Mouse (Mus musculus) lung, postnatal 0 days (tissue): ENCODE measurements at regions not wholly inside any gene's neighbourhood (a gene's known extent, or its start where the extent isn't known, plus 50 kb on each side); places are given as distances from the start of the nearest gene placed in this dataset.

Experiments
- ATAC-seq: fragments of 200-750 bp; cut with Nextera tagmentation; 2 replicates; pipeline ENCODE4 v1.8.0; 2017; ENCODE audit warnings: moderate library complexity
- DNase-seq: peaks from one replicate; pipeline ENCODE4 v3.0.0-alpha.2; 2016; ENCODE audit warnings: low spot score
- H3K27ac ChIP-seq: fragments of 300-500 bp; sonication (generic); 2 replicates; pipeline ENCODE4 v1.5.1; 2014; ENCODE audit warnings: antibody characterized with exemption, mild to moderate bottlenecking, low read length, mixed read lengths
- H3K27me3 ChIP-seq: fragments of 300-500 bp; sonication (generic); replicated peaks from 2 replicates; pipeline ENCODE4 v1.6.1; 2014; ENCODE audit warnings: low read length, mixed read lengths; ENCODE audit not compliant: insufficient read depth
- H3K36me3 ChIP-seq: fragments of 300-500 bp; sonication (generic); 2 replicates; pipeline ENCODE4 v1.6.1; 2014; ENCODE audit warnings: low read length, mixed read lengths; ENCODE audit not compliant: insufficient read depth
- H3K4me1 ChIP-seq: fragments of 300-500 bp; sonication (generic); 2 replicates; pipeline ENCODE4 v1.6.1; 2014; ENCODE audit warnings: antibody characterized with exemption, low read depth, low read length, mixed read lengths; ENCODE audit not compliant: insufficient read depth
- H3K4me2 ChIP-seq: fragments of 300-500 bp; sonication (generic); replicated peaks from 2 replicates; pipeline ENCODE4 v1.6.1; 2014; ENCODE audit warnings: low read depth, mild to moderate bottlenecking, low read length, moderate library complexity, mixed read lengths
- H3K4me3 ChIP-seq: fragments of 300-500 bp; sonication (generic); 2 replicates; pipeline ENCODE4 v1.5.1; 2014; ENCODE audit warnings: low read depth, low read length
- H3K9ac ChIP-seq: fragments of 300-500 bp; sonication (generic); replicated peaks from 2 replicates; pipeline ENCODE4 v1.6.1; 2014; ENCODE audit warnings: low read depth, mild to moderate bottlenecking
- H3K9me3 ChIP-seq: fragments of 300-500 bp; sonication (generic); 2 replicates; pipeline ENCODE4 v1.6.1; 2016; ENCODE audit warnings: low read length, mixed read lengths
- CTCF ChIP-seq: IDR thresholded peaks from 2 replicates; pipeline ENCODE4 v1.5.1; 2016; ENCODE audit warnings: antibody characterized with exemption, mild to moderate bottlenecking
- EP300 ChIP-seq: IDR thresholded peaks from 2 replicates; pipeline ENCODE4 v1.6.1; 2016; ENCODE audit warnings: antibody characterized with exemption, mild to moderate bottlenecking, control low read depth
- WGBS: fragments of 180-500 bp; shearing (Covaris S2); extraction: QIAGEN DNeasy Blood & Tissue Kit; methylation state at CpG from one replicate; pipeline ENCODE4 v1.1.7; 2014; 5-methylcytosine and 5-hydroxymethylcytosine counted together

GRCm38 (mm10) chr5:33537017-33537416, 92.4 kb downstream of the Fam53a start:
- H3K4me3 ChIP-seq: no peak overlapping the region
- DNase-seq: no peak
- H3K27ac ChIP-seq: no peak overlapping the region
- no peak for ATAC-seq
- no peak overlapping the region for H3K4me2 ChIP-seq
- no peaks in the 10 kb centered on the region for H3K9me3 ChIP-seq
- H3K27me3 ChIP-seq: 0 out of 2 replicates have a peak, but pooled peaks cover 7% of the 10 kb centered on the region
- H3K9ac ChIP-seq: no peak overlapping the region
- no peak for TF ChIP-seq EP300
- H3K4me1 ChIP-seq: no peaks in the 10 kb centered on the region
- WGBS: 36% methylated on average over 4 of the region's 4 CpGs
- H3K36me3 ChIP-seq: no peaks in the 10 kb centered on the region

DNA sequence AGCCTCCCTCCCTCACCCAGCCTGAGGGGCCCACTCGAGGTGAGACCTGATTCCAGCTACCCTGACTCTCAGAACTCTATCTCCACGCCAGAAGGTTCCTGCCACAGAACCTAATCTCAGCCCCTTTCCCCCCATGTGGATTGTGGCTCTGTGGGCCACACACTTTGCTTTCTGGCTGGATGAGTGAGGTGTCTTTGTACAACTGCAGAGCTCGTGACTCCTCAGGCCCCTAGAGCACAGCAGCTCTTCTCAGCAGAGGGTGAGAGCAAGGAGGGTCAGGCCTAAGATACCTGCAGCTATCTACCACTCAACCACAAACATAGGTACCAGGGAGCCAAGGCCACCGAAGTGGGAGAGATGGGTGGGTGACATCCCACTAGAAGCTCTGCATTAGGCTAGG, 93.2 kb downstream of the Fam53a start:
- Histone ChIP-seq H3K9ac (no peak overlapping the region), H3K4me3 (no peak overlapping the region), H3K4me1 (no peaks in the 10 kb centered on the region), H3K27me3 (0 out of 2 replicates have a peak, but pooled peaks cover 7% of the 10 kb centered on the region), H3K9me3 (no peaks in the 10 kb centered on the region), H3K27ac (no peak overlapping the region), H3K36me3 (no peaks in the 10 kb centered on the region), H3K4me2 (no peak overlapping the region)
- no peak for ATAC-seq
- DNase-seq: no peak
- TF ChIP-seq EP300 (no peak), CTCF (no peak)
- 81% methylated on average over 4 of the region's 4 CpGs for WGBS

DNA sequence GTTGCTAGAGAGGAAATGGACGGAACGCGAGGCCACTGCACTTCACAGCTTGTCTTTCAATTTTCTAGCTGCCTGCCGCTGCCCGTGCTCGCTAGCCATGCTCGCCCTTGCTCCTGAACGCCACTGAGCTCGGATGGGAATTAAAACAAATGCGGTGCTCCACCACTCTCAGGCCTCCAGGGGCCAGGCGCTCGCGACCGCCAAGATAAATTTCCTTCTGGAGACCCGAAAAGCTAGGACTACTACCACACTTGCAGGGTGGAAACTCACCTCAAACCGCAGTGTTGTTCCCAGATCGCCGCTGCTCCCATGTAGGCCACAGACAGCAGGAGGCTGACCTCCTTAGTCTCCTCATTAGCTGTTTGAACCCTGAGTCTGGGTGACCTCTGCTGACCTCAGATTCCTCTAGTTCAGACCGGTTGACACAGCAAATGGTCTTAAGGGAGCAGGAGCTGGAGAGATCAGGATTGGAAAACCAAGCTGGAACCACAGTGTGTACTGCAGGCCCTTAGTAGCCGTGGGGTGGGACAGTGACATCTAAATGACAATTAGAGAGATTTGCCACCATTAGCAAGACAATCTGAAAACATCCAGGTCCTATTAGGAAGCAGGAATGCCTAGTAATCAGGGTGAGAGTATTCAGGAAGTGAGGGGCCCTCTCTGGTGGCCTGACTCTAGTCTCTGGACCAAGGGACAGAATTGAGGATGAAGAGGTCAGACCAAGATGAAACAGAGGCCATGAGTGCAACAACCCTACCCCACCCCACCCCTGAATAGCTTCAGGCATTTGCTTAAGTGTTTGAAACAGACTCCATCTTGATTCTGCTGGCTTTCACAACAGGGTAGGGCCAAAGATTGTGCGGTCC, 94.1 kb downstream of the Fam53a start:
- 14% methylated on average over 21 of the region's 21 CpGs for whole genome bisulfite sequencing
- Histone ChIP-seq H3K4me2 (no peak overlapping the region), H3K36me3 (no peaks in the 10 kb centered on the region), H3K27me3 (0 out of 2 replicates have a peak, but pooled peaks cover 7% of the 10 kb centered on the region), H3K4me3 (no peak overlapping the region), H3K4me1 (no peaks in the 10 kb centered on the region), H3K9me3 (no peaks in the 10 kb centered on the region), H3K27ac (no peak overlapping the region), H3K9ac (no peak overlapping the region)
- TF ChIP-seq EP300 (no peak), CTCF (no peak)
- ATAC-seq (no peak), DNase-seq (no peak)

GRCm38 (mm10) chr5:33534345-33534744, 95.1 kb downstream of the Fam53a start:
- Histone ChIP-seq H3K4me1 (no peaks in the 10 kb centered on the region), H3K9me3 (no peaks in the 10 kb centered on the region), H3K4me3 (no peak overlapping the region), H3K4me2 (no peak overlapping the region), H3K36me3 (no peaks in the 10 kb centered on the region), H3K27ac (no peak overlapping the region), H3K27me3 (0 out of 2 replicates have a peak, but pooled peaks cover 4% of the 10 kb centered on the region), H3K9ac (no peak overlapping the region)
- TF ChIP-seq EP300 (no peak), CTCF (no peak)
- no peak for DNase-seq
- 5% methylated on average over 13 of the region's 13 CpGs for WGBS
- no peak for ATAC-seq

DNA sequence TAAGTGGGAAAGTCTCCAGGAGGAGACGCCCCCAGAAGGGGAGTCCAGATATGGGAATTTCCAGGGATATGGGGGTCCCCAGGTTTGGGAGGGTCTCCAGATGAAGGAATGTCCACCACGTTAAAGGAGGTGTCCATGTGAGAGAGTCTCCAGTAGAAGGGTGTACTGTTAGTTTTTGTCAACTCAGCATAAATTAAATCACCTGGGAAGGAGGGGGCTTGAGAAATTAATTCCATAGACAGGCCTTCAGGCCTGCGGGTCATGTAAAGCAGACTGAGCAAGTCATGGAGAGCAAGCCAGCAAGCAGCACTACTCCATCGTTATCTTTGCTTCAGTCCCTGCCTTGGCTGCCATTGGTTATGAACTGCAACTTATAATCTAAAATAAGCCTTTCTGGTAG, 96.2 kb downstream of the Fam53a start:
- no peak overlapping the region for H3K4me2 ChIP-seq
- ATAC-seq: no peak
- WGBS: 91% methylated on average over 4 of the region's 4 CpGs
- no peaks in the 10 kb centered on the region for H3K36me3 ChIP-seq
- no peak overlapping the region for H3K4me3 ChIP-seq
- no peaks in the 10 kb centered on the region for H3K4me1 ChIP-seq
- no peak for TF ChIP-seq CTCF
- TF ChIP-seq EP300: no peak
- no peaks in the 10 kb centered on the region for H3K9me3 ChIP-seq
- no peak overlapping the region for H3K27ac ChIP-seq
- DNase-seq: no peak
- 0 out of 2 replicates have a peak, but pooled peaks cover 4% of the 10 kb centered on the region for H3K27me3 ChIP-seq
- no peak overlapping the region for H3K9ac ChIP-seq

- no peak for TF ChIP-seq EP300
- no peak for TF ChIP-seq CTCF
- no peaks in the 10 kb centered on the region for H3K9me3 ChIP-seq
- H3K9ac ChIP-seq: no peak overlapping the region
- no peak overlapping the region for H3K27ac ChIP-seq
- no peak for DNase-seq
- ATAC-seq: no peak
- H3K27me3 ChIP-seq: 0 out of 2 replicates have a peak, but pooled peaks cover 4% of the 10 kb centered on the region
- no peaks in the 10 kb centered on the region for H3K4me1 ChIP-seq
- no peak overlapping the region for H3K4me3 ChIP-seq
- no peak overlapping the region for H3K4me2 ChIP-seq
- 77% methylated on average over 1 of the region's 1 CpGs for WGBS
- no peaks in the 10 kb centered on the region for H3K36me3 ChIP-seq
These were observed 97.5 kb upstream of the Nkx1-1 start for GRCm38 (mm10) chr5:33531263-33531662.
